Mouse (Mus musculus) kidney, embryonic 14.5 days (tissue): Measurements from ENCODE around the gene Mast3. TPM values are rescaled to one million over a fixed set of nuclear protein-coding genes. Genes with fewer than 3 reads are reported as not detected.

Source experiments
- ATAC-seq: fragments of 200-750 bp; cut with Nextera tagmentation; 2 replicates; pipeline ENCODE4 v1.8.0; 2017; ENCODE audit warnings: moderate number of reproducible peaks, mild to moderate bottlenecking, moderate TSS enrichment, moderate library complexity; ENCODE audit not compliant: low FRiP score, low TSS enrichment
- H3K27ac ChIP-seq: fragments of 300-500 bp; sonication (generic); 2 replicates; pipeline ENCODE4 v1.5.1; 2014; ENCODE audit warnings: low read depth, mild to moderate bottlenecking, low read length, moderate library complexity, mixed read lengths
- H3K27me3 ChIP-seq: fragments of 300-500 bp; sonication (generic); 2 replicates; pipeline ENCODE4 v1.6.1; 2014; ENCODE audit warnings: mild to moderate bottlenecking, low read length; ENCODE audit not compliant: control insufficient read depth, insufficient read depth
- H3K36me3 ChIP-seq: fragments of 300-500 bp; sonication (generic); 2 replicates; pipeline ENCODE4 v1.6.1; 2014; ENCODE audit warnings: low read length, mixed read lengths; ENCODE audit not compliant: control insufficient read depth, insufficient read depth
- H3K4me1 ChIP-seq: fragments of 300-500 bp; sonication (generic); 2 replicates; pipeline ENCODE4 v1.6.1; 2014; ENCODE audit warnings: low read length, mixed read lengths; ENCODE audit not compliant: control insufficient read depth, insufficient read depth
- H3K4me2 ChIP-seq: fragments of 300-500 bp; sonication (generic); replicated peaks from 2 replicates; pipeline ENCODE4 v1.6.1; 2014; ENCODE audit warnings: low read depth, mild to moderate bottlenecking, low read length
- H3K4me3 ChIP-seq: fragments of 300-500 bp; sonication (generic); 2 replicates; pipeline ENCODE4 v1.5.1; 2014; ENCODE audit warnings: mild to moderate bottlenecking, low read length
- H3K9ac ChIP-seq: fragments of 300-500 bp; sonication (generic); 2 replicates; pipeline ENCODE4 v1.6.1; 2014; ENCODE audit warnings: low read depth, mild to moderate bottlenecking, low read length, moderate library complexity
- H3K9me3 ChIP-seq: fragments of 300-500 bp; sonication (generic); 2 replicates; pipeline ENCODE4 v1.6.1; 2016; ENCODE audit warnings: low read length; ENCODE audit not compliant: control insufficient read depth
- WGBS: fragments of 180-500 bp; shearing (Covaris S2); extraction: QIAGEN DNeasy Blood & Tissue Kit; methylation state at CpG from one replicate; pipeline ENCODE4 v1.1.7; 2014; 5-methylcytosine and 5-hydroxymethylcytosine counted together
- polyA plus RNA-seq: library from polyadenylated mRNA; unstranded; fragments of >200 nt; fragmentation: Nextera tagmentation; extraction: Ambion mirVana; gene quantifications from 2 replicates; pipeline ENCODE4 v1.2.1, GENCODE M21; 2014

The Mast3 gene
- 13.4 and 17.2 TPM in 2 replicates for polyA plus RNA-seq

- WGBS: 1% methylated on average over 45 of the region's 45 CpGs
- peak within 1 kb of the TSS; percentile 50 for H3K4me3 ChIP-seq
- no peaks in the 10 kb centered on the region for H3K36me3 ChIP-seq
- peak within 1 kb of the TSS; percentile 44; the same call in 1 of the 2 replicates for H3K9ac ChIP-seq
- peak within 1 kb of the TSS; percentile 90 for H3K4me2 ChIP-seq
- peak; percentile 90 for ATAC-seq
- peaks cover 12% of the 10 kb centered on the region for H3K4me1 ChIP-seq
- no peaks in the 10 kb centered on the region for H3K9me3 ChIP-seq
- peaks cover 36% of the 10 kb centered on the region for H3K27me3 ChIP-seq
- no peak within 1 kb of the TSS for H3K27ac ChIP-seq
These were observed at the start of gene Mast3 for GRCm38 (mm10) chr8:70804481-70805206. TSS of gene Mast3 (minus strand) at chr8:70805054.

- no peak for ATAC-seq
- Histone ChIP-seq H3K9ac (no peak overlapping the region), H3K4me3 (no peak overlapping the region), H3K9me3 (no peaks in the 10 kb centered on the region), H3K36me3 (no peaks in the 10 kb centered on the region), H3K4me2 (no peak overlapping the region), H3K27ac (no peak overlapping the region), H3K4me1 (peaks cover 8% of the 10 kb centered on the region), H3K27me3 (no peaks in the 10 kb centered on the region)
- 88% methylated on average over 2 of the region's 2 CpGs for WGBS
These were observed 49.0 kb upstream of the Mast3 start for GRCm38 (mm10) chr8:70853863-70854262.

- no peak overlapping the region for H3K9ac ChIP-seq
- H3K36me3 ChIP-seq: no peaks in the 10 kb centered on the region
- peaks cover 4% of the 10 kb centered on the region; the same call in 1 of the 2 replicates for H3K4me1 ChIP-seq
- H3K9me3 ChIP-seq: no peaks in the 10 kb centered on the region
- no peaks in the 10 kb centered on the region for H3K27me3 ChIP-seq
- WGBS: 90% methylated on average over 41 of the region's 41 CpGs
- no peak overlapping the region for H3K27ac ChIP-seq
- no peak overlapping the region for H3K4me3 ChIP-seq
- no peak overlapping the region for H3K4me2 ChIP-seq
- ATAC-seq: no peak
These were observed 47.9 kb upstream of the Mast3 start for GRCm38 (mm10) chr8:70852595-70853231.

- no peak overlapping the region for H3K4me3 ChIP-seq
- H3K27ac ChIP-seq: no peak overlapping the region
- H3K36me3 ChIP-seq: no peaks in the 10 kb centered on the region
- H3K27me3 ChIP-seq: no peaks in the 10 kb centered on the region
- no peak; the same call in 1 of the 2 replicates for ATAC-seq
- H3K9ac ChIP-seq: no peak overlapping the region
- 38% methylated on average over 6 of the region's 6 CpGs for WGBS
- peaks cover under 1% of the 10 kb centered on the region; the same call in 1 of the 2 replicates for H3K4me1 ChIP-seq
- H3K4me2 ChIP-seq: no peak overlapping the region
- no peaks in the 10 kb centered on the region for H3K9me3 ChIP-seq
These were observed 47.0 kb upstream of the Mast3 start for GRCm38 (mm10) chr8:70851837-70852236.

GRCm38 (mm10) chr8:70850947-70851346 is 46.1 kb upstream of the Mast3 start:
- Histone ChIP-seq H3K4me3 (no peak overlapping the region), H3K9me3 (no peaks in the 10 kb centered on the region), H3K27me3 (no peaks in the 10 kb centered on the region), H3K4me1 (no peaks in the 10 kb centered on the region), H3K27ac (no peak overlapping the region), H3K36me3 (no peaks in the 10 kb centered on the region), H3K4me2 (no peak overlapping the region), H3K9ac (no peak overlapping the region)
- ATAC-seq: no peak
- WGBS: 75% methylated on average over 4 of the region's 4 CpGs

- Histone ChIP-seq H3K9me3 (no peaks in the 10 kb centered on the region), H3K27ac (no peak overlapping the region), H3K27me3 (no peaks in the 10 kb centered on the region), H3K4me1 (no peaks in the 10 kb centered on the region), H3K4me3 (no peak overlapping the region), H3K9ac (no peak overlapping the region), H3K36me3 (no peaks in the 10 kb centered on the region), H3K4me2 (no peak overlapping the region)
- no peak for ATAC-seq
- 75% methylated on average over 7 of the region's 7 CpGs for WGBS
These were observed 45.4 kb upstream of the Mast3 start for GRCm38 (mm10) chr8:70850132-70850845.

- H3K9me3 ChIP-seq: no peaks in the 10 kb centered on the region
- no peak overlapping the region for H3K9ac ChIP-seq
- no peak overlapping the region for H3K4me3 ChIP-seq
- H3K4me1 ChIP-seq: no peaks in the 10 kb centered on the region
- H3K27ac ChIP-seq: no peak overlapping the region
- no peak overlapping the region for H3K4me2 ChIP-seq
- no peaks in the 10 kb centered on the region for H3K27me3 ChIP-seq
- no peak for ATAC-seq
- no peaks in the 10 kb centered on the region for H3K36me3 ChIP-seq
- WGBS: 85% methylated on average over 3 of the region's 3 CpGs
These were observed 44.6 kb upstream of the Mast3 start for GRCm38 (mm10) chr8:70849333-70849990.

- Histone ChIP-seq H3K36me3 (no peaks in the 10 kb centered on the region), H3K4me2 (no peak overlapping the region), H3K27ac (no peak overlapping the region), H3K9ac (peak overlapping the region; percentile 28), H3K9me3 (no peaks in the 10 kb centered on the region), H3K4me3 (no peak overlapping the region), H3K27me3 (no peaks in the 10 kb centered on the region), H3K4me1 (no peaks in the 10 kb centered on the region; the same call in 1 of the 2 replicates)
- WGBS: 49% methylated on average over 15 of the region's 15 CpGs
- ATAC-seq: no peak
These were observed 41.7 kb upstream of the Mast3 start for GRCm38 (mm10) chr8:70846371-70847154.
